Mouse (Mus musculus) MN1 (cell line): ENCODE results near the gene Tgfbi.

ENCODE experiments used
- DNase-seq: peaks from one replicate; pipeline ENCODE4 v3.0.0-alpha.2; 2016; ENCODE audit warnings: low spot score

The Tgfbi gene

GRCm38 (mm10) chr13:56597831-56598612 is 11.3 kb upstream of the Tgfbi start:
- peak; percentile 48 for DNase-seq

DNA sequence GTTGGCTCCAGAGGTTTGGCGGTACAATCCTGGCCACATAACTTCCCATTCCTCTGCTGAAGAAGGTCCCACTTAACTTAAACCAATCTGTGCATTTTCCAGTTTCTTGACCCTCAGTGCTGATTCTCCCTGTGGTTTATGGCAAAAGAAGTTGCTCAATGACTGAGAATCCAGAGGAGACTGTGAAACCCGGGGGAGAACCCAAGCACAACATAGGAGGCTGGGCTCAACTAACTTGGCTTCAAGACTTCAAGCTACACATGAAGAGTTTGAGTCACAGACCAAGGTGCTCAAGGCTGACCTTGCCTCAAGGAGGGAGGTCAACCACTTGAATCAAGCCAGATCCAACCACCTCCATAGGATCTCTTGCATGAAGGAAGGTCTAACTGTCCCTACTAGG is 9.8 kb upstream of the Tgfbi start:
- DNase-seq: no peak

- DNase-seq: peak; percentile 85
These were observed 9.0 kb upstream of the Tgfbi start for GRCm38 (mm10) chr13:56600216-56600890.

DNA sequence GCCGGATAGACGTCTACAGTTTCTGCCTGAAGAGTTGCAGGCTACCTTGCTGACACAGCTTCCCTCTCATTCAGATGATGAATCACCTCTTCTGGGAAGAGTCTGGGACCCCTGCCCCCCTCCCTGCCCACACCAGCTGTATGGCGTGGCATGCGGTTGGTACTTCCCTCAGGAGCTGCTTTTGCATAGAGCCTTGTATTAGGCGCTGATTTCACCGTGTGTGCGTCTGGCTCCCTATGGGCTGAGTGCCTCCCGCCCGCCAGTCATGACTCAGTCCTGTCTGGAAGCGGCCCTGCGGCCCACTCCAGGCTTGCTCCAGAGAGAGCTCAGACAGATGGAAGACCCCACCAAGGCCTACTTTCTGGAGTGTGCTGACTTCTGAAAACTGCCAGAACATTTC is 8.1 kb upstream of the Tgfbi start:
- peak; percentile 87 for DNase-seq

- no peak for DNase-seq
These were observed 3.8 kb upstream of the Tgfbi start for GRCm38 (mm10) chr13:56605503-56605902.

GRCm38 (mm10) chr13:56606724-56607123 is 2.6 kb upstream of the Tgfbi start:
- no peak for DNase-seq

DNA sequence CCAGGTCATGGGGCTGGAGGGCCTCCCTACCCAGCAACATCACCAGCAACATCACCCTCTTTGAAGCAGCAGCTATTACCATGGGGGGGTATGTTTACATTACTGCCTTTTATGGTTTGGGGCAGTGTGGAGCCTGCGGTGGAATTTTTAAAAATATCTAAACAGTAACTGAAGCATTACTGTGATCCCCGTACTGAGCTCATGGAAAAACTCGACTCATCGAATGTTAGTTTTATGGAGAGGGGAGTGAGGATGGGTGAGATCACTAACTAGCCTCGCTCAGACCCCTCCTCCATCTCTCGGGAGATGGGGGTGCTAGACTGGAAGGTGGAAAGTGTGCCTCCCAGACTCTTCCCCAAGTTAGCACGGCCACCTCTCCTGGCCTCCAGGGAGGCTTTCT is 2.1 kb upstream of the Tgfbi start:
- DNase-seq: no peak

DNA sequence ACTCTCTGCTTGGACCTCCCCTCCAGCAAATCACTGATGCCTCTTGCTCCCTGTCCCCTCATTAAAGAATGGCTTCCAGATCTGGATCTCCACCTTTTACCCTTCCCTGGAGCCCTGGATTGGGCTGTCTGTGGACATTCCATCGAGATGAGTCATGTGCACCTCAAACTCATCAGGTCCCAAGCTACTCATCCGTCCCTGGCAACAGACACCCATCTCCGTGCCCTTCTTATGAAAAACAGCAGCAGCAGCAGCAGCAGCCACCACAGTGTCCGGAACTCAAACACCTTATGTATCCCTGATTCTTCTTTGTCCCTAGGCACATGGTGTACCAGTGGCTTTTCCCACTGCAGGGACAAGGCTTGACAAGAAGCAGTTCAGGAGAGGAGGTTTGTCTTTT is 1.5 kb upstream of the Tgfbi start:
- DNase-seq: no peak

- DNase-seq: no peak
These were observed 1.8 kb downstream of the Tgfbi start for GRCm38 (mm10) chr13:56611129-56611528.

DNA sequence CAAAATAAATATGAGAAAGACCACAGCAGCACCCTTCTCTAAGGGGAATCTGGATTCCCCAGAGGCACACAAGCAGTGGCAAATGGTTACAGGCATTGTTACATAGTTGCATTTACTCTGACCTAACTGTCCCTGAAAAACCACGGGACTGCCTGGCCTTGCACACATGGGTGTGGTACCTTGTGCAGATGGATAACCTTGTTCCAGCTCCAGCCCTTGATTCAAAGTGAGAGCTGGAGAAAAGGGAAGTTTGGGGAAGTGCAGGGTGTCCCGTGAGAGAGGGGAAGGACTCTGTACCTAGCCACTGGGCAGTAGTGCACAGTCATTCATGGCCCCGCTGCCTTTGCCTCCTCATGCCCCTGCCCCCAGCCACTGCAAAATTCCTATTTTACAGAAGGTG is 2.4 kb downstream of the Tgfbi start:
- DNase-seq: no peak

DNA sequence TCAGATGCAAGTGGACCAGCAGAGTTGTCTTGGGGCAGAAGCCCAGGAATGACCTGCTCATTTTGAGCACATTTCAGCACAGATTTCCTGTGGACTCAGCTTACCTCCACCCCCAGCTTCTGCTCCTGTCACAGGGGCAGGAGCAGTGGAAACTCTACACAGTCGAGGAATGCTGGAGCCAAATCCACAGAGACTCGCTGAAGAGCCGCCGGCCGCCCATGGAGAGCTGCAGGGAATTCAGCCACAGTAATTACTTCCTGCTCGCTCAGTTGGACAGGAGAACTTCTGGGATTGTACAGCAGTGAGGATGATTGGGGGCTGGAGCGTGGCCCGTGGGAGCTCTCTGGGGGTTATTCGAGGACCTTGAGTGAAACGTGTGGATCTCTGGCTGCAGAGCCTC is 3.0 kb downstream of the Tgfbi start:
- DNase-seq: no peak

GRCm38 (mm10) chr13:56613366-56613998 is 4.2 kb downstream of the Tgfbi start:
- peak; percentile 59 for DNase-seq

DNA sequence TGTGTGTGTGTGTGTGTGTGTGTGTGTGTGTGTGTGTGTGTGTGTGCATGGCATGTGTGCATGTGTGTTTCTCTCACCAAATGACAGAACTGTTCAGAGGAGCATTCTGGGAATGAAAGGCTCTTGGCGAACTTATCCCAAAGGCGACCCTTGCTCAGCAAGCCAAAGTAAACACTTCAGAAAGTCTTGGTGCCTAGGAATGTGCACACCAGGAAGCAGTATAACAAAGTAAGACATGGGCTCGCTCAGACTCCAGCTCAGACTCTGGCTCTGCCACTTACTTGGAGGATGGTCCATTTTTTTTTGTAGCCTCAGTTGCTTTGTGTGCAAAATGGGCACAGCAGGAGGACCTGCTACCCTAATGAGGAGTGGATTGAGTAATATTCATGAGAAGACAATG is 5.4 kb downstream of the Tgfbi start:
- DNase-seq: no peak

DNA sequence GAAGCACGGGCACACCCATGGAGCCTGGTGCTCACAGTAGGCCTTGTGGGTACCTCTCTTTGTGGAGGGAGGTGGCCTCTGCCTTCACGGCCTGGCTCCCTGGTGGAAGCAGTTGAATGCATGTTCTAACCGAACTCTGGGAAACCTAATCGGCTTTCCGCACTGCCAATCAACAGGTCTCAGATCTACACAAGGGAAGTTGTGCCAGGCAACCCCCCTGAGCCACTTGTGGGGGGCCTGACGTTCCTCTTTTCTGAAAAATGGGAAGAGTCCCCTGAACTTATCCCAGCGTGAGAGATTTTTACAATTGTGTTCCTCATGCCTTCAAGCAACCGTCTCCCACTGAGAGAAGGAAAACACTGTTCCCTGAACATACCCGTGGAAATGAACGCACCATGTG is 5.9 kb downstream of the Tgfbi start:
- DNase-seq: no peak

GRCm38 (mm10) chr13:56615864-56616263 is 6.5 kb downstream of the Tgfbi start:
- peak; percentile 48 for DNase-seq

DNA sequence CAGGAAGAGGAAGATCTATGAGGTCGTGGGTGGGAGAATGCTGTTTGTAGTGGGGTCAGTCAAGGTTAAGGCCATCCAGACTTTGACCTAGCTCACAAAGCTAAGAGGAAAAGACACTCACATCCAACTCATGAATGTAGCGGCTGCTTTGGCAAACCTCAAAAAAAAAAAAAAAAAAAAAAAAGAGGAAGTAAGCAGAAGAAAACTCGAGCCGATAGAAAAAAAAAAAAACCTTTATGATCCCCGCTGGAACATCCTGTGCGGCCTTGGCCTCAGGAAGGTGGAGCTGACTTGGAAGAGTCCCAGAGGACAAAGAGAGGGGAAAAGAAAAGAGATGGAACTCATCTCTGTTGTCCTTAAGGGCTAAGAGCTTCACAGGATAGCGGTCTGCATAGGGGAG is 7.1 kb downstream of the Tgfbi start:
- no peak for DNase-seq

GRCm38 (mm10) chr13:56617197-56617596 is 7.9 kb downstream of the Tgfbi start:
- no peak for DNase-seq

DNA sequence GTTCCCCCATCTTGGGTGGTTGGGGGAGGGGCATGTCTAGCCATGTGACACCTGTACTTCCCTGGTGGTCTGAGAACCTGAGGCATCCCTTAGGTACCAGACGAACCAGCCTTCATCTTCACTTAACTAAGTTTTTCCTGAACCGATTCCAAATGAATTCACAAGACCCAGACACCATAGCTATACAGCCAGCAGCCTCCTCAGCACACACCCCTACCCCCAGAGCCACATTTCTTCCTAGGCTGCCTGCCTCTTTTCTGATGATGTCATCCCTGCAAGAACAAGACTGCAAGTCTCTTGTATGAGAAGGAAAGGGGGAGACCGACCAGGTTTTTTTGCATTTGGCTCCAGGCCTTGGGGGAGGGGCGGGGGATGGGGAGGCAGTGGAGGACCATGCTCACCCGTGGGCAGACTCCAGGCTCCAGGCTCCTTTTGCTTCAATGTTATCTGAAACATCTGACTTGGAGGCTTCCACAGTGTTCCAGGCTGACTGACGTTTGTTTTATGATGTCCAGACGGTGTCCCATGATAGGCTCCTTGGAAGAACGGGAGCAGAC is 13.0 kb downstream of the Tgfbi start:
- peak; percentile 63 for DNase-seq

DNA sequence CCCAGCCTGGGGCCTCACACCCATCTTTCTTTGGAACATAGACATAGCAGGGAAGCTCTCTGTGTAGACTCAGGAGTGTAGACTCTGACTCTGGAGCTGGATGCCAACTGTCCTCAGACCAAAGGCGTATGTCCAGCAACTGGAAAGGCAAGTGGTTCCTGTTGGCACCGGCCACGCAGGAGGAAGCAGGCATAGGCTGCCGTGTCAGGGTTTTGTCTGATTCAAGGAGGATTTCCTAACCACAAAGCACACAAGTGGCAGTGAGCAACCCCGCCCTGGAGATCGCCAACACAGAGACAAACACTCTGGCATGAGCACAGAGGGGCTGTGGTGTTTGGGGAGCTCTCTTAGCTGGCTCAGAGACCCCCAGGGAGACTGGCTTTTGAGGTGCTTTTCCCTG is 17.2 kb downstream of the Tgfbi start:
- DNase-seq: no peak

- DNase-seq: no peak
These were observed 20.8 kb downstream of the Tgfbi start for GRCm38 (mm10) chr13:56630081-56630480.

- DNase-seq: no peak
These were observed 21.2 kb downstream of the Tgfbi start for GRCm38 (mm10) chr13:56630552-56630951.

DNA sequence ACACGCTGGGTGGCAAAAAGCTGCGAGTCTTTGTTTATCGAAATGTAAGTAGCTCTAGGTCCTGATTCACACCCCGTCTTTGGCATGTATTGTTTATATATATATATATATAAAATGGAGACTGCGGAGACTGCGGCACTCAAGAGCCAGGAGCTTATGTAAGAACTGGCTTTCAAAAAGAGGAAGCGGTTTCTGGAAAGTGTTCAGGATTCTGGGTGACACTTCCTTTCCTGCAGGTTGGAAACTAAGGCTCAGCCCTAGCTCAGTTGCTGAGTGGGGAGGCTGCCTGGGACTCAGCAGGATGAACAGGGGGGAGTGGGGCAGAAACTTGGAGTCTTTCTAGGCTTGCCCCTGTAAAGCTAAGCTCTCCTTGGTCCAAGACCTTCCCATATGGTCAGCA is 22.0 kb downstream of the Tgfbi start:
- no peak for DNase-seq

- DNase-seq: no peak
These were observed 24.9 kb downstream of the Tgfbi start for GRCm38 (mm10) chr13:56634139-56634615.
